ENCODE assay signal across 7 mouse cellular contexts in the genomic region with DNA sequence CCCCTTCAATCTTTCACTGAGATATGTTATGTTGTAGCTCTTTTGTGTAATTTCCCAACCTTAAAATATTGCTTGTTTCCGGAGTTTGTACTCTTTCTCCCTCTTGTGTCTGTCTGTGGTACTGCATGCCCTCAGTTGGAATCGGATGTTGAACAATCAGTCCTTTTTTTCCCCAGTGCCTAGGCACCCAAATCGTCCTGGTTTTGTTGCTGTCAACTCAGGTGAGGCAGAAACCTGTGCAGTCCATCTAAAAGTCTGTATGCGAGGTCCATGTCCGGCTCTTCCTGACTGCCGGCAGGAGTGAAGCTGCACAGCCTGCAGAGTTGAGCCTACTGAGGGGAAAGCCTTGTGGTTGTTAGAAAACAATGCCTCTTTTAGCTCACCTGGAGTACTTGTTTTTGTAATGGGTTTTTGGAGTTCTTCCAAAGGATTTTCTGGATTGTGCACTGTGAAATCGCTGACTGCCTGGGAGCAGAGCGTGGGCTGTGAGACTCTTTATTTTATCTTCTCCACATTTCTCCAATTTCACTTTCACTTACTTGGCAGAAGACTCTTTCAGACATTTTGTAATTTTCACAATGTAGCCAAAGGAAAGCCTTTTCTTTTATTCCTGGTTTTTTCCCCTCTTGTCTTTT. TPM values are rescaled to one million over a fixed set of nuclear protein-coding genes. Genes with fewer than 3 reads are reported as not detected.
DNase-seq lines count a peak whose midpoint lies in the region; ATAC-seq and TF ChIP-seq lines count a peak whose summit lies in the region.

No protein-coding gene starts in this region.

- no peak for ATAC-seq in lung, embryonic 14.5 days (ENCODE audit: insufficient read depth)

- no peak overlapping the region for H3K9ac ChIP-seq in lung, embryonic 14.5 days

- H3K4me3 ChIP-seq in lung, embryonic 14.5 days (ENCODE audit: low read depth, low read length), result no peak overlapping the region

- 49% methylated on average over 8 of the region's 8 CpGs for WGBS in lung, embryonic 14.5 days

- no peaks in the 10 kb centered on the region for H3K27me3 ChIP-seq in lung, embryonic 14.5 days (ENCODE audit: insufficient read depth, low read length)

- no peaks in the 10 kb centered on the region for H3K9me3 ChIP-seq in lung, embryonic 14.5 days (ENCODE audit: low read depth, low read length)

- no peak overlapping the region for H3K4me2 ChIP-seq in lung, embryonic 14.5 days

- no peak overlapping the region for H3K27ac ChIP-seq in lung, embryonic 14.5 days (ENCODE audit: low read depth)

- peak; percentile 76 to 79 for DNase-seq in B cell, adult 2 months
- peak; percentile 58 for DNase-seq in ES-CJ7 (ENCODE audit: low read depth, low spot score)
- peak; percentile 52 for DNase-seq in c-Kit-positive CD71-positive TER-119-positive erythroid progenitor cells, embryonic 14.5 days (ENCODE audit: low spot score)
- DNase-seq in frontal cortex, postnatal 10 days (ENCODE audit: low spot score in 2 of 2), result peak; percentile 8 to 56
- DNase-seq in kidney, postnatal 36 days, result peak; percentile 55 to 80
- DNase-seq in lung, embryonic 14.5 days, result peak; percentile 86
- peak; percentile 28 for DNase-seq in right cerebral cortex, postnatal 25 days

- peak; percentile 95 for TF ChIP-seq CTCF in lung, embryonic 14.5 days (IDR thresholded peaks at IDR 0.05; ENCODE audit: low read depth)

- peaks cover 27% of the 10 kb centered on the region for H3K36me3 ChIP-seq in lung, embryonic 14.5 days (ENCODE audit: insufficient read depth)

- H3K4me1 ChIP-seq in lung, embryonic 14.5 days (ENCODE audit: insufficient read depth), result no peaks in the 10 kb centered on the region

RNA-seq across cellular contexts. Expression of gene Tax1bp1, which starts 11.4 kb away (rescaled TPM):
- polyA plus RNA-seq in lung, embryonic 14.5 days (2014; fragmentation: Nextera tagmentation; extraction: Ambion mirVana), result 133 and 147 TPM in 2 replicates

Comparison
In these comparisons a context has a peak if more than half of its experiments do, and no peak if none do; other contexts are left out.
1. DNase-seq: peak in every context shown above with its lines; median percentile 86 in lung, embryonic 14.5 days; 78 in B cell, adult 2 months; 68 in kidney, postnatal 36 days; 58 in ES-CJ7; 52 in c-Kit-positive CD71-positive TER-119-positive erythroid progenitor cells, embryonic 14.5 days; 32 in frontal cortex, postnatal 10 days; 28 in right cerebral cortex, postnatal 25 days.